Comparison of ENCODE assay signal across 8 mouse cellular contexts in genomic region chr6:136172172-136172651, GRCm38 (mm10). TPM values are rescaled to one million over a fixed set of nuclear protein-coding genes. Genes with fewer than 3 reads are reported as not detected.
DNase-seq lines count a peak whose midpoint lies in the region; TF ChIP-seq lines count a peak whose summit lies in the region.

No protein-coding gene starts in this region.

- H3K27me3 ChIP-seq in ES-Bruce4 (ENCODE audit: control insufficient read depth, insufficient read depth, low read length, poor library complexity, severe bottlenecking), result peaks cover 11% of the 10 kb centered on the region
- peaks cover 50% of the 10 kb centered on the region for H3K27me3 ChIP-seq in forebrain, embryonic 10.5 days (ENCODE audit: poor library complexity, severe bottlenecking)

- peak; percentile 7 for DNase-seq in cerebellum, adult 9-11 months
- no peak for DNase-seq in cerebellum, adult 8-10 months
- peak; percentile 42 for DNase-seq in forebrain, embryonic 10.5 days (ENCODE audit: extremely low spot score, low spot score)
- peak; percentile 81 to 85 for DNase-seq in layer of hippocampus, adult 2 months (ENCODE audit: low spot score in 2 of 2)
- DNase-seq in mesoderm, embryonic 11.5 days (ENCODE audit: low read depth, low spot score), result peak; percentile 58
- DNase-seq in telencephalon, adult 2 months (ENCODE audit: low read depth, low spot score), result peak; percentile 57
- DNase-seq in thymus, postnatal 0 days (ENCODE audit: low spot score), result no peak

- H3K36me3 ChIP-seq in ES-Bruce4 (ENCODE audit: control insufficient read depth, insufficient read depth, low read length, poor library complexity, severe bottlenecking), result no peaks in the 10 kb centered on the region
- H3K36me3 ChIP-seq in forebrain, embryonic 10.5 days (replicated peaks), result no peaks in the 10 kb centered on the region

- no peaks in the 10 kb centered on the region for H3K4me1 ChIP-seq in ES-Bruce4 (ENCODE audit: control insufficient read depth, insufficient read depth, low read length)
- peaks cover 21% of the 10 kb centered on the region for H3K4me1 ChIP-seq in forebrain, embryonic 10.5 days

- peak overlapping the region; percentile 61 for H3K4me3 ChIP-seq in ES-Bruce4 (ENCODE audit: low read depth, low read length)
- H3K4me3 ChIP-seq in forebrain, embryonic 10.5 days, result peak overlapping the region; percentile 63
- peak overlapping the region; percentile 63 for H3K4me3 ChIP-seq in layer of hippocampus, adult 2 months

- no peak for TF ChIP-seq CTCF in ES-Bruce4 (IDR thresholded peaks at IDR 0.05; ENCODE audit: low read depth, low read length)
- TF ChIP-seq CTCF in layer of hippocampus, adult 2 months (conservative IDR thresholded peaks at IDR 0.05), result no peak

- no peak overlapping the region for H3K9ac ChIP-seq in ES-Bruce4 (ENCODE audit: low read depth, poor library complexity, severe bottlenecking)

- no peak for TF ChIP-seq POLR2A in ES-Bruce4 (IDR thresholded peaks at IDR 0.05; ENCODE audit: insufficient read depth, low read length)

- H3K27ac ChIP-seq in ES-Bruce4 (ENCODE audit: insufficient read depth, low read length), result no peak overlapping the region
- H3K27ac ChIP-seq in forebrain, embryonic 10.5 days, result no peak overlapping the region
- peak overlapping the region; percentile 98 for H3K27ac ChIP-seq in layer of hippocampus, adult 2 months

- under 1% methylated on average over 43 of the region's 43 CpGs for WGBS in forebrain, embryonic 10.5 days

- no peak for TF ChIP-seq EP300 in ES-Bruce4 (IDR thresholded peaks at IDR 0.05; ENCODE audit: insufficient read depth, low read depth, low read length)

- no peaks in the 10 kb centered on the region for H3K9me3 ChIP-seq in ES-Bruce4 (replicated peaks; ENCODE audit: control insufficient read depth, insufficient read depth, low read length, poor library complexity, severe bottlenecking)
- H3K9me3 ChIP-seq in forebrain, embryonic 10.5 days, result no peaks in the 10 kb centered on the region

RNA-seq across cellular contexts. Expression of gene Grin2b, which starts 1.1 kb away (rescaled TPM):
- 0.03 TPM in 1 of 2 replicates, not detected in the other for polyA plus RNA-seq in ES-Bruce4 (2011; ENCODE audit: insufficient read depth, insufficient read length, low read depth, missing spikeins)
- 0.31 TPM in 1 of 2 replicates, not detected in the other for polyA plus RNA-seq in forebrain, embryonic 10.5 days (2016; fragmentation: Nextera tagmentation; extraction: Ambion mirVana)
- total RNA-seq in layer of hippocampus, adult 2 months (2021), result 100 to 1,000 TPM; 343 to 387 TPM
- not detected in 2 replicates for polyA plus RNA-seq in thymus, postnatal 0 days (2015; fragmentation: Nextera tagmentation; extraction: Ambion mirVana)

Comparison
In these comparisons a context has a peak if more than half of its experiments do, and no peak if none do; other contexts are left out.
1. DNase-seq: peak in cerebellum, adult 9-11 months (single experiment), forebrain, embryonic 10.5 days (single experiment), layer of hippocampus, adult 2 months (2 of 2), mesoderm, embryonic 11.5 days (single experiment) and telencephalon, adult 2 months (single experiment); none in cerebellum, adult 8-10 months (single experiment) and thymus, postnatal 0 days (single experiment).
2. Peak in every context shown above with its lines, with median percentiles within 50 percentile points of each other: H3K4me3 ChIP-seq.